Mouse (Mus musculus): ENCODE results near the gene Cox5a.

The Cox5a gene

GRCm38 (mm10) chr9:57565741-57566221, 44.7 kb downstream of the Cox5a start:
- peak; percentile 49 for DNase-seq

GRCm38 (mm10) chr9:57566846-57567245, 45.8 kb downstream of the Cox5a start:
- DNase-seq = peak; percentile 85

GRCm38 (mm10) chr9:57568500-57568899, 47.4 kb downstream of the Cox5a start:
- DNase-seq = no peak

GRCm38 (mm10) chr9:57574397-57574796, 53.3 kb downstream of the Cox5a start:
- no peak for DNase-seq

GRCm38 (mm10) chr9:57575577-57575976, 54.5 kb downstream of the Cox5a start:
- no peak for DNase-seq

GRCm38 (mm10) chr9:57577144-57577849, 56.2 kb downstream of the Cox5a start:
- DNase-seq = no peak
